Mouse (Mus musculus) testis, postnatal 14 days (tissue): ENCODE data around the gene Kdelr2.

Source experiments
- DNase-seq: peaks from one replicate; pipeline ENCODE4 v3.0.0; 2021; ENCODE audit warnings: low spot score

Kdelr2 gene

GRCm38 (mm10) chr5:143401556-143401955, 2.1 kb upstream of the Kdelr2 start:
- no peak for DNase-seq

- peak; percentile 54 for DNase-seq
These were observed 701 bp downstream of the Kdelr2 start for GRCm38 (mm10) chr5:143404148-143404930.

- DNase-seq: no peak
These were observed 1.6 kb downstream of the Kdelr2 start for GRCm38 (mm10) chr5:143405200-143405599.

GRCm38 (mm10) chr5:143406548-143406947, 2.9 kb downstream of the Kdelr2 start:
- DNase-seq: no peak

- DNase-seq: no peak
These were observed 5.6 kb downstream of the Kdelr2 start for GRCm38 (mm10) chr5:143409239-143409638.

GRCm38 (mm10) chr5:143410841-143411395, 7.3 kb downstream of the Kdelr2 start:
- DNase-seq: no peak

- no peak for DNase-seq
These were observed 17.8 kb downstream of the Kdelr2 start for GRCm38 (mm10) chr5:143421484-143421883.

- DNase-seq: no peak
These were observed 19.4 kb downstream of the Kdelr2 start for GRCm38 (mm10) chr5:143422990-143423389.

- DNase-seq: no peak
These were observed 20.4 kb downstream of the Kdelr2 start for GRCm38 (mm10) chr5:143423899-143424519.

GRCm38 (mm10) chr5:143434421-143434820, 30.8 kb downstream of the Kdelr2 start:
- peak; percentile 40 for DNase-seq

- DNase-seq: no peak
These were observed 37.7 kb downstream of the Kdelr2 start for GRCm38 (mm10) chr5:143441298-143441697.

GRCm38 (mm10) chr5:143441753-143442152, 38.1 kb downstream of the Kdelr2 start:
- no peak for DNase-seq

GRCm38 (mm10) chr5:143463671-143464070, 60.0 kb downstream of the Kdelr2 start:
- DNase-seq: no peak

GRCm38 (mm10) chr5:143464100-143464756, 60.6 kb downstream of the Kdelr2 start, which contains the start of gene Daglb:
Gene Daglb (plus strand): TSS chr5:143464584.
- peak; percentile 89 for DNase-seq

GRCm38 (mm10) chr5:143464757-143465118, 61.1 kb downstream of the Kdelr2 start:
- DNase-seq: no peak

GRCm38 (mm10) chr5:143465156-143466085, 61.8 kb downstream of the Kdelr2 start:
- DNase-seq: no peak

GRCm38 (mm10) chr5:143466891-143467669, 63.4 kb downstream of the Kdelr2 start:
- DNase-seq: no peak

- no peak for DNase-seq
These were observed 64.3 kb downstream of the Kdelr2 start for GRCm38 (mm10) chr5:143467931-143468330.

- no peak for DNase-seq
These were observed 66.0 kb downstream of the Kdelr2 start for GRCm38 (mm10) chr5:143469628-143470027.

GRCm38 (mm10) chr5:143470421-143471164, 67.0 kb downstream of the Kdelr2 start:
- no peak for DNase-seq
